Mouse (Mus musculus): ENCODE measurements at regions not wholly inside any gene's neighbourhood (a gene's known extent, or its start where the extent isn't known, plus 50 kb on each side); places are given as distances from the start of the nearest gene placed in this dataset.

DNA sequence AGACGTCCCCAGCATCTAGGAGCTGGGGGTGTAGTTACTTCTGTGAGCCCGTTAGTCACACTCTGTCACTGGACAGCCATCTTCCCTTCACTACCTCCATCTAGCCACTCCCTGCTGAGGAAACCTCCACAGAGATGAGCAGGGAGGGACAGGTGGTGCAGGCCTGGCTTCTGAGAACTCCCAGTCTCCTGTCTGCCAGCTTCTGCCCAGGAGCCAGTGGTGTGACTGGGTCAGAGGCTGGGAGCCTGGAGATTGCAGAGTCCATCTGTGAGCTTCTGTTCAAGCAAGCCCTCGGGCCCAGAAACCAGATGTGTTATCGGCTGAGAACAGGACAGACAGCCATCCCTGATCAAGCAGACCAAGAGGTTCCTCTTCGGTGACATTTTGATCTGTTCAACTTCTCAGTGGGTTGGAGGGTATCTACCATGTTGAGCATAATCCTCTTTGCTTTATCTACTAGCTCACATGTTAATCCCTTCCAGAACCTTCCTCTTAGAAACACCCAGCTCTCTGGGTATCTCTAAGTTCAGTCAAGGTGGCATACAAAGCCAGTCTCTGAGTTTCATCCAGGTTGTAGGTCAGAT lies 100.3 kb upstream of the Tle3 start:
- Histone ChIP-seq H3K27ac (ENCODE audit: low read depth, low read length) (no peak overlapping the region), H3K9me3 (ENCODE audit: control insufficient read depth, low read length) (no peaks in the 10 kb centered on the region), H3K4me1 (replicated peaks; ENCODE audit: control insufficient read depth, insufficient read depth, low read length) (no peaks in the 10 kb centered on the region), H3K9ac (ENCODE audit: low read depth, low read length) (no peak overlapping the region), H3K36me3 (ENCODE audit: control insufficient read depth, insufficient read depth, low read length) (no peaks in the 10 kb centered on the region), H3K4me2 (no peak overlapping the region), H3K27me3 (replicated peaks; ENCODE audit: control insufficient read depth, insufficient read depth, low read length) (peaks cover 7% of the 10 kb centered on the region), H3K4me3 (ENCODE audit: low read depth, low read length) (no peak overlapping the region)
- 58% methylated on average over 5 of the region's 5 CpGs for WGBS
- ATAC-seq (replicated peaks; ENCODE audit: low FRiP score) (peak; percentile 62), DNase-seq (ENCODE audit: low spot score) (no peak)

DNA sequence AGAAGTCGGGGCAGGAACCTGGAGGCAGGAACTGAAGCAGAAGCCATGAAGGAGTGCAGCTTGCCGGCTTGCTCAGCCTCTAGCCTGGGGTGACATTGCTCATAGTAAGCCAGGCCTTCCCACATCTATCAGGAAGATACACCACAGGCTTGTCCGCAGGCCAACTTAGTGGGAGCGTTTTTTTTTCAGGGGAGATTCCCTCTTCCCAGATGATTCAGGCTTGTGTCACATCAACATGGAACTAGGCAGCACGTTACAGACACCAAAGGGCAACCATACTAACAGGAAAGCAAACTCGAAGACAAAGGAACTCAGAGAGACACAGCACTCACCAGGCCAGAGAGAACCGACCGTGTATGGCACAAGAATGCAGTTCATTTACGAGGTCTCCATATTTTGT lies 98.1 kb upstream of the Tle3 start:
- Histone ChIP-seq H3K27ac (ENCODE audit: low read depth, low read length) (no peak overlapping the region), H3K9me3 (ENCODE audit: control insufficient read depth, low read length) (no peaks in the 10 kb centered on the region), H3K36me3 (ENCODE audit: control insufficient read depth, insufficient read depth, low read length) (no peaks in the 10 kb centered on the region), H3K9ac (ENCODE audit: low read depth, low read length) (no peak overlapping the region), H3K4me2 (no peak overlapping the region), H3K27me3 (replicated peaks; ENCODE audit: control insufficient read depth, insufficient read depth, low read length) (peaks cover 12% of the 10 kb centered on the region), H3K4me1 (replicated peaks; ENCODE audit: control insufficient read depth, insufficient read depth, low read length) (peaks cover 14% of the 10 kb centered on the region), H3K4me3 (ENCODE audit: low read depth, low read length) (no peak overlapping the region)
- WGBS: 73% methylated on average over 9 of the region's 9 CpGs
- ATAC-seq (replicated peaks; ENCODE audit: low FRiP score) (no peak), DNase-seq (ENCODE audit: low spot score) (no peak)

DNA sequence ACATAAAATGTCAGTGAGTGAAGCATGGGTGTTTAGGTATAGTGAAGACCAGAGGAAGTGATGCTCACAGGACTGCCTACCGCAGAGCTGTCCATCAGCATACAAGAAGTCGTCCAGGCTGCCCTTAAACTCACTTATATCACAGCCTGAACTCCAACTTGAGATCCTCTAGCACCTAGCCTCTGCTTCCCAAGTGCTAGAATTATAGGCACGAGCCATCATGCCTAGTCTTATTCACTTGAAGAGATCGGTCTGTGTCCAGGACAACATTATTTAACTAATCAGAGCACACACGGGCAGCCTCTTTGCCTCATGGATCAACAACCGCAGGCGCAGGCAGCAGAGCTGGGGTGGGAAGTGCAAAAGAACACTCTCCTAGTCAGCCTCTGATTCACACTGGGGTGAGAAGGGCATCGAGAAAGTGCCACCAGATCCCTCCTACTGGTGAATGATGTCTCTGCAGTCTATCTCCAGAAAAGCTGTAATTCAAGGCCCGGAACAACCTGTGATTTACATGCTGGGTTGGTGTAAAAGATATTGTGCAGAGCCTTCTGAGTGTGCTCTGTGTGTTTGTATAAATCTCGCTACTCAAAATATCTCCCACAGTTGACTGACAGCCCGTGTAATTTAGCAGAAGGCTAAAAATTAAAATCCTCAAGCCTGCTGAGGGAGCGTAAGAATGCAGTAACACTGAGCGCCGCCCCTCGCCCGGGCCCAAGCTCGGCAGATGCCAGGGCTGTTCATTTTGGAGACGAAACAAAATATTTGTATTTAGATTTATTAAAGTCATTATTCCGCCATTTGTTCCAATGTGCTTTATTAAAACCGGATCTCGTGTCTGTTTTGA lies 94.6 kb upstream of the Tle3 start:
- Histone ChIP-seq H3K9ac (ENCODE audit: low read depth, low read length) (no peak overlapping the region), H3K27me3 (replicated peaks; ENCODE audit: control insufficient read depth, insufficient read depth, low read length) (peaks cover 32% of the 10 kb centered on the region), H3K36me3 (ENCODE audit: control insufficient read depth, insufficient read depth, low read length) (no peaks in the 10 kb centered on the region), H3K4me1 (replicated peaks; ENCODE audit: control insufficient read depth, insufficient read depth, low read length) (peaks cover 14% of the 10 kb centered on the region), H3K9me3 (ENCODE audit: control insufficient read depth, low read length) (no peaks in the 10 kb centered on the region), H3K4me2 (peak overlapping the region; percentile 49), H3K4me3 (ENCODE audit: low read depth, low read length) (no peak overlapping the region), H3K27ac (ENCODE audit: low read depth, low read length) (no peak overlapping the region)
- 12% methylated on average over 21 of the region's 21 CpGs for WGBS
- DNase-seq (ENCODE audit: low spot score) (no peak), ATAC-seq (replicated peaks; ENCODE audit: low FRiP score) (no peak)

DNA sequence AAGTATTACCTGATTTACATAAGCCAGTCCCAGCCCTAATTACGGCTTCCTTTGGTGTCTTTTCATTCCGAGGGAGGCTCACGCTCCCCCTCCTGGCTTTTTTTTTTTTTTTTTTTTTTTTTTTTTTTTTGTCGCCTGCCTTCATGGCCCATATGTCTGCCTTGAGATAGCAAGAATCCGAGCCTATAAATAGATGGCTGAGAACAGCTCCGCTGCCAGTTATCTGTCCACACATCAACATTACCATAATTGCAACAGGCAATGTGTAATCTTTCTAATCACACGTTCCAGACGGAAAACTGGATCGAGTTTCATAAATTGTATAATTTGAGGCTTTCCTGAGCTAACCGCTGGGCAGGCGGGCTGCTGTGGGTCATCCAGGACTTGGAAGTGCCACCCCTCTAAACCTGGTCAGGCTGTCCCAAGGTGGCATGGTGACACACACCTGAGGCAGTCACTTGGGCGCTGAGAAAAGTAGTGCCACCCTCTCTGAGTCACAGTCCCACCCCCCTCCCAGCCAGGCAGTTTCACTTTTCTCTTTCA lies 93.9 kb upstream of the Tle3 start:
- 11% methylated on average over 12 of the region's 12 CpGs for WGBS
- Histone ChIP-seq H3K9me3 (ENCODE audit: control insufficient read depth, low read length) (no peaks in the 10 kb centered on the region), H3K4me2 (peak overlapping the region; percentile 49), H3K4me1 (replicated peaks; ENCODE audit: control insufficient read depth, insufficient read depth, low read length) (peaks cover 14% of the 10 kb centered on the region), H3K27me3 (replicated peaks; ENCODE audit: control insufficient read depth, insufficient read depth, low read length) (peaks cover 35% of the 10 kb centered on the region), H3K36me3 (ENCODE audit: control insufficient read depth, insufficient read depth, low read length) (no peaks in the 10 kb centered on the region), H3K4me3 (ENCODE audit: low read depth, low read length) (no peak overlapping the region), H3K9ac (ENCODE audit: low read depth, low read length) (no peak overlapping the region), H3K27ac (ENCODE audit: low read depth, low read length) (no peak overlapping the region)
- ATAC-seq (replicated peaks; ENCODE audit: low FRiP score) (peak; percentile 60; the same call in 1 of the 2 replicates), DNase-seq (ENCODE audit: low spot score) (no peak)

GRCm38 (mm10) chr9:61279044-61279543 lies 93.1 kb upstream of the Tle3 start:
- no peak overlapping the region for H3K4me2 ChIP-seq
- no peak for DNase-seq (ENCODE audit: low spot score)

GRCm38 (mm10) chr9:61280856-61281582 lies 91.1 kb upstream of the Tle3 start:
- H3K36me3 ChIP-seq (ENCODE audit: control insufficient read depth, insufficient read depth, low read length): no peaks in the 10 kb centered on the region
- 64% methylated on average over 12 of the region's 12 CpGs for WGBS
- ATAC-seq (replicated peaks; ENCODE audit: low FRiP score) (no peak), DNase-seq (ENCODE audit: low spot score) (no peak)
- no peaks in the 10 kb centered on the region for H3K9me3 ChIP-seq (ENCODE audit: control insufficient read depth, low read length)
- no peak overlapping the region for H3K4me2 ChIP-seq
- no peak overlapping the region for H3K27ac ChIP-seq (ENCODE audit: low read depth, low read length)
- peaks cover 43% of the 10 kb centered on the region for H3K27me3 ChIP-seq (replicated peaks; ENCODE audit: control insufficient read depth, insufficient read depth, low read length)
- no peak overlapping the region for H3K9ac ChIP-seq (ENCODE audit: low read depth, low read length)
- peaks cover 14% of the 10 kb centered on the region for H3K4me1 ChIP-seq (replicated peaks; ENCODE audit: control insufficient read depth, insufficient read depth, low read length)
- H3K4me3 ChIP-seq (ENCODE audit: low read depth, low read length): no peak overlapping the region

More at GRCm38 (mm10) chr9:61279044-61279543, 93.1 kb upstream of the Tle3 start:
- ATAC-seq (replicated peaks; ENCODE audit: low FRiP score): no peak
- Histone ChIP-seq H3K4me1 (replicated peaks; ENCODE audit: control insufficient read depth, insufficient read depth, low read length) (peaks cover 14% of the 10 kb centered on the region), H3K9me3 (ENCODE audit: control insufficient read depth, low read length) (no peaks in the 10 kb centered on the region), H3K36me3 (ENCODE audit: control insufficient read depth, insufficient read depth, low read length) (no peaks in the 10 kb centered on the region), H3K27ac (ENCODE audit: low read depth, low read length) (no peak overlapping the region), H3K27me3 (replicated peaks; ENCODE audit: control insufficient read depth, insufficient read depth, low read length) (peaks cover 39% of the 10 kb centered on the region), H3K9ac (ENCODE audit: low read depth, low read length) (no peak overlapping the region), H3K4me3 (ENCODE audit: low read depth, low read length) (no peak overlapping the region)
- 37% methylated on average over 9 of the region's 9 CpGs for WGBS

GRCm38 (mm10) chr9:61283311-61283710 lies 88.9 kb upstream of the Tle3 start:
- no peaks in the 10 kb centered on the region for H3K9me3 ChIP-seq (ENCODE audit: control insufficient read depth, low read length)
- no peak for DNase-seq (ENCODE audit: low spot score)
- H3K9ac ChIP-seq (ENCODE audit: low read depth, low read length): no peak overlapping the region
- H3K4me3 ChIP-seq (ENCODE audit: low read depth, low read length): no peak overlapping the region
- ATAC-seq (replicated peaks; ENCODE audit: low FRiP score): no peak
- H3K27ac ChIP-seq (ENCODE audit: low read depth, low read length): no peak overlapping the region
- 75% methylated on average over 5 of the region's 5 CpGs for WGBS
- no peak overlapping the region for H3K4me2 ChIP-seq
- peaks cover 4% of the 10 kb centered on the region; the same call in 1 of the 2 replicates for H3K4me1 ChIP-seq (replicated peaks; ENCODE audit: control insufficient read depth, insufficient read depth, low read length)
- peaks cover 43% of the 10 kb centered on the region for H3K27me3 ChIP-seq (replicated peaks; ENCODE audit: control insufficient read depth, insufficient read depth, low read length)
- no peaks in the 10 kb centered on the region for H3K36me3 ChIP-seq (ENCODE audit: control insufficient read depth, insufficient read depth, low read length)

- WGBS: 76% methylated on average over 8 of the region's 8 CpGs
- Histone ChIP-seq H3K9ac (ENCODE audit: low read depth, low read length) (no peak overlapping the region), H3K4me1 (replicated peaks; ENCODE audit: control insufficient read depth, insufficient read depth, low read length) (no peaks in the 10 kb centered on the region), H3K36me3 (ENCODE audit: control insufficient read depth, insufficient read depth, low read length) (no peaks in the 10 kb centered on the region), H3K4me2 (no peak overlapping the region), H3K4me3 (ENCODE audit: low read depth, low read length) (no peak overlapping the region), H3K27me3 (replicated peaks; ENCODE audit: control insufficient read depth, insufficient read depth, low read length) (peaks cover 34% of the 10 kb centered on the region), H3K9me3 (ENCODE audit: control insufficient read depth, low read length) (no peaks in the 10 kb centered on the region), H3K27ac (ENCODE audit: low read depth, low read length) (no peak overlapping the region)
- no peak for DNase-seq (ENCODE audit: low spot score)
- no peak for ATAC-seq (replicated peaks; ENCODE audit: low FRiP score)
These were observed 87.8 kb upstream of the Tle3 start for GRCm38 (mm10) chr9:61284201-61285021.
